Mouse (Mus musculus): ENCODE data around the gene Rimbp3.

The Rimbp3 gene

GRCm38 (mm10) chr16:17258917-17259316 lies 50.5 kb downstream of the Rimbp3 start:
- no peak for DNase-seq

GRCm38 (mm10) chr16:17261341-17261740 lies 52.9 kb downstream of the Rimbp3 start:
- no peak for DNase-seq

Data from kidney, adult 18-20 months (tissue).